Comparison of ENCODE assay signal across 26 mouse cellular contexts in genomic region chr4:86450468-86450867, GRCm38 (mm10).
DNase-seq lines count a peak whose midpoint lies in the region; ATAC-seq and TF ChIP-seq lines count a peak whose summit lies in the region.
"Had no signal": no experiment of that assay in that cellular context is flagged by ENCODE, and none has a peak within 500 bp of the region (broad histone marks: within the 10 kb centered on the region; RNA-seq: fewer than 3 reads in every experiment).

No protein-coding gene starts in this region.

- no peaks in the 10 kb centered on the region for H3K27me3 ChIP-seq in limb, embryonic 14.5 days (ENCODE audit: control insufficient read depth, insufficient read depth, low read length)
- H3K27me3 ChIP-seq in limb, embryonic 10.5 days (ENCODE audit: low read depth, poor library complexity, severe bottlenecking) = no peaks in the 10 kb centered on the region
- no peaks in the 10 kb centered on the region for H3K27me3 ChIP-seq in midbrain, embryonic 14.5 days (ENCODE audit: control insufficient read depth, insufficient read depth, low read length)
- H3K27me3 ChIP-seq: CH12.LX; embryonic facial prominence, embryonic 12.5 days; embryonic facial prominence, embryonic 15.5 days; hindbrain, embryonic 12.5 days; hindbrain, embryonic 15.5 days; Patski had no signal

- no peaks in the 10 kb centered on the region for H3K9me3 ChIP-seq in limb, embryonic 14.5 days (ENCODE audit: control insufficient read depth, low read length)
- H3K9me3 ChIP-seq in limb, embryonic 10.5 days (replicated peaks) = no peaks in the 10 kb centered on the region
- no peaks in the 10 kb centered on the region for H3K9me3 ChIP-seq in midbrain, embryonic 14.5 days (ENCODE audit: control insufficient read depth, low read length)
- H3K9me3 ChIP-seq: embryonic facial prominence, embryonic 12.5 days; embryonic facial prominence, embryonic 15.5 days; G1E; hindbrain, embryonic 12.5 days; hindbrain, embryonic 15.5 days had no signal

- DNase-seq in frontal cortex, adult 2 months (ENCODE audit: extremely low spot score in 1 of 2, low spot score in 1 of 2) = peak; percentile 24 to 44
- no peak for DNase-seq in frontal cortex, postnatal 14 days (ENCODE audit: low spot score in 2 of 2)
- DNase-seq in limb, embryonic 14.5 days (ENCODE audit: low spot score) = peak; percentile 1
- DNase-seq in limb, embryonic 10.5 days (ENCODE audit: low spot score) = no peak
- peak; percentile 73 for DNase-seq in brain, adult 2 months (ENCODE audit: low read depth, low spot score)
- no peak for DNase-seq in midbrain, embryonic 14.5 days
- DNase-seq: adrenal gland, postnatal 10 days; adrenal gland, postnatal 36 days; B cell, adult 2 months; cerebellum, adult 11 months; cerebellum, adult 2 months; cerebellum, adult 9-11 months; cerebellum, postnatal 25 days; forebrain, postnatal 0 days; gastrocnemius, adult 2 months; gastrocnemius, postnatal 14 days; heart, adult 11 months had no signal

- H3K4me1 ChIP-seq in limb, embryonic 14.5 days (ENCODE audit: control insufficient read depth, insufficient read depth, low read length) = no peaks in the 10 kb centered on the region
- no peaks in the 10 kb centered on the region for H3K4me1 ChIP-seq in limb, embryonic 10.5 days
- no peaks in the 10 kb centered on the region for H3K4me1 ChIP-seq in midbrain, embryonic 14.5 days (ENCODE audit: control insufficient read depth, insufficient read depth, low read length)
- H3K4me1 ChIP-seq: embryonic facial prominence, embryonic 12.5 days; embryonic facial prominence, embryonic 15.5 days; hindbrain, embryonic 12.5 days; hindbrain, embryonic 15.5 days had no signal

- H3K4me2 ChIP-seq in limb, embryonic 14.5 days (replicated peaks; ENCODE audit: low read depth, low read length, severe bottlenecking) = no peak overlapping the region
- H3K4me2 ChIP-seq in midbrain, embryonic 14.5 days (ENCODE audit: low read length) = no peak overlapping the region
- H3K4me2 ChIP-seq: embryonic facial prominence, embryonic 12.5 days; embryonic facial prominence, embryonic 15.5 days; heart, embryonic 11.5 days; hindbrain, embryonic 12.5 days; hindbrain, embryonic 15.5 days had no signal

- H3K4me3 ChIP-seq in limb, embryonic 14.5 days (replicated peaks; ENCODE audit: low read length) = no peak overlapping the region
- H3K4me3 ChIP-seq in limb, embryonic 10.5 days = no peak overlapping the region
- H3K4me3 ChIP-seq in midbrain, embryonic 14.5 days (replicated peaks; ENCODE audit: low read depth, low read length) = no peak overlapping the region
- H3K4me3 ChIP-seq: embryonic facial prominence, embryonic 12.5 days; embryonic facial prominence, embryonic 15.5 days; gastrocnemius, adult 2 months; hindbrain, embryonic 12.5 days; hindbrain, embryonic 15.5 days had no signal

- no peaks in the 10 kb centered on the region for H3K36me3 ChIP-seq in limb, embryonic 14.5 days (ENCODE audit: control insufficient read depth, insufficient read depth, low read length)
- H3K36me3 ChIP-seq in limb, embryonic 10.5 days = no peaks in the 10 kb centered on the region
- H3K36me3 ChIP-seq in midbrain, embryonic 14.5 days (ENCODE audit: control insufficient read depth, insufficient read depth, low read length) = no peaks in the 10 kb centered on the region
- H3K36me3 ChIP-seq: embryonic facial prominence, embryonic 12.5 days; embryonic facial prominence, embryonic 15.5 days; G1E; hindbrain, embryonic 12.5 days; hindbrain, embryonic 15.5 days had no signal

- no peak overlapping the region for H3K27ac ChIP-seq in limb, embryonic 14.5 days (replicated peaks; ENCODE audit: low read depth, low read length)
- no peak overlapping the region for H3K27ac ChIP-seq in limb, embryonic 10.5 days
- no peak overlapping the region for H3K27ac ChIP-seq in midbrain, embryonic 14.5 days (replicated peaks; ENCODE audit: low read depth, low read length)
- H3K27ac ChIP-seq: embryonic facial prominence, embryonic 12.5 days; embryonic facial prominence, embryonic 15.5 days; gastrocnemius, adult 2 months; hindbrain, embryonic 12.5 days; hindbrain, embryonic 15.5 days had no signal

- no peak for TF ChIP-seq POLR2A in limb, embryonic 14.5 days (IDR thresholded peaks at IDR 0.05; ENCODE audit: borderline replicate concordance, extremely low read depth, insufficient read depth, insufficient read length)

- 84% methylated on average over 3 of the region's 3 CpGs for WGBS in limb, embryonic 14.5 days
- WGBS in limb, embryonic 10.5 days = 87% methylated on average over 3 of the region's 3 CpGs
- 93% methylated on average over 3 of the region's 3 CpGs for WGBS in midbrain, embryonic 14.5 days

- no peak for ATAC-seq in limb, embryonic 14.5 days (ENCODE audit: low FRiP score, low read depth)
- ATAC-seq in midbrain, embryonic 14.5 days (ENCODE audit: low FRiP score, low TSS enrichment) = no peak
- ATAC-seq: forebrain, embryonic 14.5 days; forebrain, postnatal 0 days; Patski had no signal

- H3K9ac ChIP-seq in limb, embryonic 14.5 days (ENCODE audit: low read depth, low read length, severe bottlenecking) = no peak overlapping the region
- no peak overlapping the region for H3K9ac ChIP-seq in midbrain, embryonic 14.5 days (replicated peaks; ENCODE audit: low read length)
- H3K9ac ChIP-seq: embryonic facial prominence, embryonic 12.5 days; embryonic facial prominence, embryonic 15.5 days; forebrain, postnatal 0 days; hindbrain, embryonic 12.5 days; hindbrain, embryonic 15.5 days had no signal

Comparison
In these comparisons a context has a peak if more than half of its experiments do, and no peak if none do; other contexts are left out.
1. DNase-seq: peak in frontal cortex, adult 2 months (2 of 2), limb, embryonic 14.5 days (single experiment) and brain, adult 2 months (single experiment); none in frontal cortex, postnatal 14 days (0 of 2), limb, embryonic 10.5 days (single experiment) and midbrain, embryonic 14.5 days (single experiment).